Mouse (Mus musculus) forebrain, embryonic 14.5 days (tissue): ENCODE measurements at regions not wholly inside any gene's neighbourhood (a gene's known extent, or its start where the extent isn't known, plus 50 kb on each side); places are given as distances from the start of the nearest gene placed in this dataset.

Source experiments
- ATAC-seq: fragments of 200-750 bp; cut with Nextera tagmentation; 2 replicates; pipeline ENCODE4 v1.8.0; 2017; ENCODE audit warnings: mild to moderate bottlenecking, moderate library complexity
- DNase-seq: peaks from one replicate; pipeline ENCODE4 v3.0.0-alpha.2; 2015; ENCODE audit warnings: low spot score
- H3K27ac ChIP-seq: fragments of 300-500 bp; sonication (generic); 2 replicates; pipeline ENCODE4 v1.5.1; 2014; ENCODE audit warnings: low read depth, mild to moderate bottlenecking, control low read depth, low read length, moderate library complexity
- H3K27me3 ChIP-seq: fragments of 300-500 bp; sonication (generic); replicated peaks from 2 replicates; pipeline ENCODE4 v1.6.1; 2014; ENCODE audit warnings: low read length, control low read depth, mixed read lengths; ENCODE audit not compliant: control insufficient read depth, insufficient read depth
- H3K36me3 ChIP-seq: fragments of 300-500 bp; sonication (generic); 2 replicates; pipeline ENCODE4 v1.6.1; 2014; ENCODE audit warnings: low read length, control low read depth; ENCODE audit not compliant: control insufficient read depth, insufficient read depth
- H3K4me1 ChIP-seq: fragments of 300-500 bp; sonication (generic); 2 replicates; pipeline ENCODE4 v1.6.1; 2014; ENCODE audit warnings: antibody characterized with exemption, low read length, control low read depth; ENCODE audit not compliant: control insufficient read depth, insufficient read depth
- H3K4me2 ChIP-seq: fragments of 300-500 bp; sonication (generic); 2 replicates; pipeline ENCODE4 v1.6.1; 2014; ENCODE audit warnings: mild to moderate bottlenecking, control low read depth, low read length
- H3K4me3 ChIP-seq: fragments of 300-500 bp; sonication (generic); 2 replicates; pipeline ENCODE4 v1.5.1; 2014; ENCODE audit warnings: low read depth, low read length, control low read depth
- H3K9ac ChIP-seq: fragments of 300-500 bp; sonication (generic); 2 replicates; pipeline ENCODE4 v1.6.1; 2014; ENCODE audit warnings: mild to moderate bottlenecking, low read length, control low read depth, moderate library complexity
- H3K9me3 ChIP-seq: fragments of 300-500 bp; sonication (generic); replicated peaks from 2 replicates; pipeline ENCODE4 v1.6.1; 2016; ENCODE audit warnings: low read length, control low read depth, mixed read lengths; ENCODE audit not compliant: control insufficient read depth
- WGBS: fragments of 180-500 bp; shearing (Covaris S2); extraction: QIAGEN DNeasy Blood & Tissue Kit; methylation state at CpG from one replicate; pipeline ENCODE4 v1.1.7; 2014; 5-methylcytosine and 5-hydroxymethylcytosine counted together

DNA sequence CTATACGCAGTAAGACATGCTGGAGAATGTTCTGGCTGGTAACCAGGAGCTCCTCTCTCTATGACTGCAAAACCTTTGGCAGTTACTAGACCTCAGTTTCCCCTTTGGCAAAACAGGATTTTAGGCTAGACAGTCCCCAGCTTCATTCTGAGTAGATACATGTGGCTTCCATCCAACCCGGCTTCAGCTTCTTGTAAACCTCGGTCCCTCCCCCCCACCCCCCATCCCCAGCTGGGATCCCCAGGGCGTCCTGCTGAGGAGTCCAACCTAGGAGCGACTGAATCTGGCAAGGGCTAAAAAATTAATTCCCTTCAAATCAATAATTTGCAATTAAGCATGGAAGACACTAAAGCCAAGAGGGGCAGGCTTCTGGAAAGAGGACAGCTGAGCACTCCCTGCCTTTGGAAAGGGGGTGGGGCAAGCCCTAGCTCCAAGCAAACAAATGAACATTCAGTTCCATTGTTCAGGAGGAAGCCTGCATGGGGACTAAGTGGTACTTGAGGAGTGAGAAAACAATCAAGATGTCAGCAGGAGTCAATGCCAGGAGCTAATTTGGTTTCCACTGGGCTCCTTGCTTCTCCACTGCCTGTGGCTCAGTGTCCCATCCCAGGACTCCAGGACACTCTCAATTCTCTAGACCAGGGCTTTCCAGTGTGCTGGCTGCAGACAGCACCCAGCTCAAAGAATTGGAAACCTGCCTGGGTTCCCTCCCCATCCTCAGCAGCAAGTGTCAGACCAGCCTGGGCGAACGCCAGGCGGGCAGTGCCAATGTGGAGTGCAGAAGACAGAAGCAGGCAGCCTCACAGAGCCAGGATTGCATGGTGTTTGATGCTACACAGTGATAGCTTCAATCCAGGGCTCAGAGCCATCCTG lies 1528.0 kb upstream of the Gulo start:
- H3K4me1 ChIP-seq = peaks cover 10% of the 10 kb centered on the region
- 13% methylated on average over 8 of the region's 8 CpGs for WGBS
- no peak overlapping the region for H3K4me3 ChIP-seq
- no peak overlapping the region for H3K9ac ChIP-seq
- no peaks in the 10 kb centered on the region for H3K36me3 ChIP-seq
- H3K27me3 ChIP-seq = no peaks in the 10 kb centered on the region
- peak; percentile 81 for ATAC-seq
- peak; percentile 88 for DNase-seq
- H3K27ac ChIP-seq = peak overlapping the region; percentile 44; the same call in 1 of the 2 replicates
- no peaks in the 10 kb centered on the region for H3K9me3 ChIP-seq
- no peak overlapping the region for H3K4me2 ChIP-seq

DNA sequence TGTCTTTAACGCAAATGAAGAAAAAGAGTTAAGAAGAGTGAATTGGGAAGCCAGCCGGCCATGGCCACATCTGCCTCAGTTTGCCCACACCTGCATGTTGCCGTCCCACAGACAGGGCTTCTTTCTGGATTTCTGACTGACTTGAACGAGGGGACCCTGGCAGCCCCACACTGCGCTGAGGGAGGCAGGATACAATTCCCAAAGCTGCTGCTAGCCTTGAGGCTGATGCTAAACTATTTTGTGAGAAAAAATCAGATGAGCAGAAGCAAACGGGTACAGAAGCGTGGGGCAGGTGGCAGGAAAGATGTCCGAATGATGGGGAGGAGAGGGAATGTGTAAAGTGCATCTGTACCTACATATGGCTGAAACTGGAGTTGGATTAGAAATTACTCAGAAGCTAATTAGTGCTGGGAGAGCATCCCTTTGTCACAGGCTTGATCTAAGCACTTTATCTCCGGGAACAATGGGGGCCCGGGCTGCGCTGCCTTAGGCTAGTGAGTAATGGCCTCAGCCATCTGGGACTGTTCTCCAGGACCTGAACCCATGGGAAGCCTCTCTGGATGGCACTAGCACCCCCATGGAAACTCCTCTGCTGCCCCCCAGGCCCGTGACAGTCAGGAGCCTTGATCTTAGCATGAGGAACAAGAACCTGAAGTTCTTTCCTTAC lies 1497.9 kb upstream of the Gulo start:
- H3K36me3 ChIP-seq = no peaks in the 10 kb centered on the region
- H3K27me3 ChIP-seq = no peaks in the 10 kb centered on the region
- H3K9me3 ChIP-seq = no peaks in the 10 kb centered on the region
- ATAC-seq = no peak
- no peak overlapping the region for H3K4me2 ChIP-seq
- no peak overlapping the region for H3K27ac ChIP-seq
- no peak overlapping the region for H3K4me3 ChIP-seq
- DNase-seq = peak; percentile 16
- H3K4me1 ChIP-seq = no peaks in the 10 kb centered on the region
- no peak overlapping the region for H3K9ac ChIP-seq
- WGBS = 57% methylated on average over 12 of the region's 12 CpGs

DNA sequence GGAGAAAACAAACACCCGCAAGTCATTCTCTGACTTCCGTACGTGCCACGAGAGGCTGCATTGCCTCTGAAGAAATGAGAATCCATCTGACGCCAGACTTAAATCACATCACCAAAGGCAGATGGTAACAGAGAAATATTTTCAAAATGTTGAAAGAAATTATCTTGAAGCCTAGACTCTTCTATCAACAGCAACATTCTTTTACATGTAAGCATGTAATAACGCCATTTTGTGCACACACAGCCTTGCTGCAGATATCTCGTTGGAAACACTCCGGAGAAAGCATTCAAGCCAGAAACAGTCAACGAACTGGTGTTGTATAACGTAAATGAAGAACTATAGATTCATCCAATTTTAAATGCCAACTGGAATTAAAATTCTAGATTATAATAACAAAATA lies 1483.1 kb upstream of the Gulo start:
- H3K27me3 ChIP-seq = no peaks in the 10 kb centered on the region
- 87% methylated on average over 10 of the region's 10 CpGs for WGBS
- H3K27ac ChIP-seq = no peak overlapping the region
- H3K4me2 ChIP-seq = no peak overlapping the region
- H3K4me1 ChIP-seq = no peaks in the 10 kb centered on the region
- no peak overlapping the region for H3K4me3 ChIP-seq
- no peaks in the 10 kb centered on the region for H3K9me3 ChIP-seq
- ATAC-seq = no peak
- no peak overlapping the region for H3K9ac ChIP-seq
- H3K36me3 ChIP-seq = no peaks in the 10 kb centered on the region
- DNase-seq = peak; percentile 51

DNA sequence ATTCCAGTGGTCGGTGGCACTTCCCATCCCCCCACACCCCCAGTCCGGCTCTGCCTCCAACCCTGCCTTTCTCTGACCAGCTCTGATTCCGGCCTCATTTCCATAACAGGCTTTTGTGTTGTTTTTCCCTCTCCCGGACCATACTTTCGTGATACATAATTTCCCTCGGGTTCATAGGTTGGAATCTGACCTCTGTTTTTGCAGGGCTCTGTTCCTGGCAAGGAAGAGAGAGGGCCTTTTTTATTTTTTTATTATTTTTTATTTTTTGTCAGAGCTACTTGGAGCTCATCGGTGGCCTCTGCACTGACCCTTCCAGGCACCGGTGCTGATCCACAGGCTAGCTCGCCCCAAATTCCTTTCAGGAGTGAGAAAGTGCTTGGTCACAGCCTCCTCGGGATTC lies 1477.7 kb upstream of the Gulo start:
- no peak overlapping the region for H3K4me3 ChIP-seq
- no peaks in the 10 kb centered on the region for H3K4me1 ChIP-seq
- 21% methylated on average over 10 of the region's 10 CpGs for WGBS
- H3K4me2 ChIP-seq = no peak overlapping the region
- no peak overlapping the region for H3K9ac ChIP-seq
- DNase-seq (no peak), ATAC-seq (no peak)
- H3K27me3 ChIP-seq = no peaks in the 10 kb centered on the region
- no peaks in the 10 kb centered on the region for H3K36me3 ChIP-seq
- H3K9me3 ChIP-seq = no peaks in the 10 kb centered on the region
- H3K27ac ChIP-seq = no peak overlapping the region

DNA sequence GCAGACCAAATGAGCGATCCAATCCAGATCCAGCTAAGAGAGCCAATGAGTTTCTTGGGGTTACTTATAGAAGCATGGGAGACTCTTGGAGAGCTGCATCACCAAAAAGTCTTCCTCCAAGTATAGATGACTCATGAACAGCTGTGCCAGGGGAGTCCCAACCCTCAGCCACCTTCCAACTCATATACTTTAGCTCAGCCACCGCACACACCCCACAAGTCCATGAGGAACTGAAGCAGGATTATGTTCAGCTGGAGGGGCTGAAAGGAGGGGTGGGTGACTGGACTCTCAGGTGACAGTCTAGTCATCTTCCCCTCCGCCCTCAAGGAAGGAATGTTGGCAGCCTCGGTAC lies 1476.4 kb upstream of the Gulo start:
- H3K9me3 ChIP-seq = no peaks in the 10 kb centered on the region
- DNase-seq = no peak
- WGBS = 91% methylated on average over 4 of the region's 4 CpGs
- H3K4me3 ChIP-seq = no peak overlapping the region
- H3K9ac ChIP-seq = no peak overlapping the region
- no peaks in the 10 kb centered on the region for H3K36me3 ChIP-seq
- no peak for ATAC-seq
- no peaks in the 10 kb centered on the region for H3K4me1 ChIP-seq
- H3K27ac ChIP-seq = no peak overlapping the region
- no peak overlapping the region for H3K4me2 ChIP-seq
- no peaks in the 10 kb centered on the region for H3K27me3 ChIP-seq

DNA sequence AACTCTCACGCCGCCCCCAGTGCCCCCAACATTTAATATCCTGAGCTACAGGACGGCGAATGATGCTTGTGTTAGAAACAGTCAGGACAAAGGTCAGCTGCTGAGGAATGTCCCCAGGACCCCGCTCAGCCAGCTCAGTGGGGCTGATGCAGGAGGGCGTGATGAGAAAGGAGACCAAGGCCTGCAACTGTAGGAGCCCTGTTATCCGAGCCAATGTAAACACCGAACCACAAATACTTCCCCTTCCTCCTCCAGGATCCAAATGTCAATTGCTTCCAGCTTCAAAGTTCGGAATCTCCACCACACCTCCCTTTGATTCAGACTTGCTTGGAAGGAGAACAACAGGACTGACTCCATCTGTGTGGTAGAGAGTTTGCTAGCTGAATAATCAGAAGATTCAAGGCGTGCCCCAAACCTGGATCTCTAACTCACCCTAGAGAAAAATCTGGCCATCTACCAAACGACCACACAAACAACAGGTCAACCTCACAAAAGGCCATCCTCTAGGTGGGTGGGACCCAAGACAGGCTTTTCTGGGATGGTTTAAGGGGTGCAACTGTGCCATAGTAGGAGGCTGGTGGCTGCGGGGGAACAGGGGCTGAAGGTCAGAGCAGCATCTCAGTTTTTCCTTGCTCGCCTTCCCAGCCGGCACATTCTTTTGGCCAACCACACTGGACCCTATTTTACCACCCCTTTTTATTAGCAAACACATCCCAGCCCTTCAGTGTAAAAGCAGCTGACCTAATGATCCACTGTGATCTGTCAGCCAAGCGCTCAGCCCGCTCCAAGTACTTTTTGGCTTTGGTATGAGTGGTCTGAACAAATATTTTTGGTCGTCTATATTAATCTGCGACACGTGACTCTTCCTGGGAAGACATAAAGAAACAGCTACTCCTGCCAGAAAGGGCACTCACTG lies 1475.8 kb upstream of the Gulo start:
- DNase-seq = no peak

More for the DNA sequence above, 1475.8 kb upstream of the Gulo start:
- H3K9ac ChIP-seq = no peak overlapping the region
- H3K4me2 ChIP-seq = no peak overlapping the region
- H3K4me1 ChIP-seq = no peaks in the 10 kb centered on the region
- 73% methylated on average over 19 of the region's 19 CpGs for WGBS
- H3K27ac ChIP-seq = no peak overlapping the region
- no peaks in the 10 kb centered on the region for H3K36me3 ChIP-seq
- H3K4me3 ChIP-seq = no peak overlapping the region
- ATAC-seq = no peak
- no peaks in the 10 kb centered on the region for H3K27me3 ChIP-seq
- no peaks in the 10 kb centered on the region for H3K9me3 ChIP-seq
